Mouse (Mus musculus): ENCODE data around the gene Bdkrb1. TPM values are rescaled to one million over a fixed set of nuclear protein-coding genes. Genes with fewer than 3 reads are reported as not detected.

Gene Bdkrb1
- not detected in 4 replicates for total RNA-seq (2023)

GRCm38 (mm10) chr12:105602581-105603210 is at the start of gene Bdkrb1:
Gene Bdkrb1 (plus strand): TSS chr12:105603085.

GRCm38 (mm10) chr12:105562936-105563680 is 39.8 kb upstream of the Bdkrb1 start, which contains the start of gene Bdkrb2:
Gene Bdkrb2 (plus strand): TSS chr12:105563226.

Other genes with a start within 250 kb of the Bdkrb1 start
- gene D430019H16Rik, start 149.2 kb upstream of the Bdkrb1 start, total RNA-seq (2023): not detected in 4 replicates
- not detected in 4 replicates for gene Bdkrb2, start 39.9 kb upstream of the Bdkrb1 start, total RNA-seq (2023)
- 8.8 to 11.8 TPM (median 11.1 TPM) in 4 replicates for gene Gskip, start 81.7 kb downstream of the Bdkrb1 start, total RNA-seq (2023)
- gene Atg2b, start 82.1 kb downstream of the Bdkrb1 start, total RNA-seq (2023): 40.3 to 42.6 TPM (median 41.5 TPM) in 4 replicates
- gene Ak7, start 102.9 kb downstream of the Bdkrb1 start, total RNA-seq (2023): 0.17 to 0.60 TPM (median 0.35 TPM) in 4 replicates
- gene Papola, start 181.6 kb downstream of the Bdkrb1 start, total RNA-seq (2023): 173 to 193 TPM (median 180 TPM) in 4 replicates

Data from B cell, adult 62 days (primary cell).